Mouse (Mus musculus): Measurements from ENCODE around the gene Sufu. TPM values are rescaled to one million over a fixed set of nuclear protein-coding genes. Genes with fewer than 3 reads are reported as not detected.
A peak's percentile ranks its signal among the peaks of the same experiment; 100 is the strongest.

The Sufu gene
- total RNA-seq, 1 experiment from 2014 or later, result 11.8 TPM

DNA sequence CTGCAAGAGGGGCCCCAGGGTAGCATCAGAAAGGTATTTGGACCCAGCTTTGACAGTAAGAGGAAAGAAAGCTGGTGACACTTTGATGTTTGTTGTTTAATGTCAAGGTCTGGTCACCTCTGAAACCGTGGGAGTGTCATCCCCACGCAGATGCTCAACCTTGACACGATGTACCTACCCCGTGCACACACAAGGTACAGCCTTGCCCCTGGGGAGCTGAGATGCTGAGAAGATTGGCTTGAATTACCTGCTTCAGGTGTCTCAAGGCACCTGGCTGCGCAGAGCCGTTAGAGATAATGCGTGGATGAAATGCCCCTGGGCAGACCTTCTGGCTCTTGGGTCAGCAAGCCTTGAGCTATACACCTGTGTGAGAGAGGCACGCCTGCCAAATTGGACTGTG lies 17.8 kb downstream of the Sufu start:
- no peak for ATAC-seq (replicated peaks in 1 of 2; ENCODE audit: insufficient read depth in 1 of 2, low FRiP score in 2 of 2, low TSS enrichment in 1 of 2, low read depth in 1 of 2, poor library complexity in 2 of 2, severe bottlenecking in 2 of 2)

- no peak for ATAC-seq (replicated peaks in 1 of 2; ENCODE audit: insufficient read depth in 1 of 2, low FRiP score in 2 of 2, low TSS enrichment in 1 of 2, low read depth in 1 of 2, poor library complexity in 2 of 2, severe bottlenecking in 2 of 2)
These were observed 19.6 kb downstream of the Sufu start for GRCm38 (mm10) chr19:46416276-46416675.

- no peak for ATAC-seq (replicated peaks in 1 of 2; ENCODE audit: insufficient read depth in 1 of 2, low FRiP score in 2 of 2, low TSS enrichment in 1 of 2, low read depth in 1 of 2, poor library complexity in 2 of 2, severe bottlenecking in 2 of 2)
These were observed 21.4 kb downstream of the Sufu start for GRCm38 (mm10) chr19:46418051-46418450.

- ATAC-seq (replicated peaks in 1 of 2; ENCODE audit: insufficient read depth in 1 of 2, low FRiP score in 2 of 2, low TSS enrichment in 1 of 2, low read depth in 1 of 2, poor library complexity in 2 of 2, severe bottlenecking in 2 of 2), result no peak
These were observed 23.7 kb downstream of the Sufu start for GRCm38 (mm10) chr19:46420410-46420809.

- no peak; a peak in 1 of 4 replicates for ATAC-seq (replicated peaks in 1 of 2; ENCODE audit: insufficient read depth in 1 of 2, low FRiP score in 2 of 2, low TSS enrichment in 1 of 2, low read depth in 1 of 2, poor library complexity in 2 of 2, severe bottlenecking in 2 of 2)
These were observed 26.0 kb downstream of the Sufu start for GRCm38 (mm10) chr19:46422384-46423338.

DNA sequence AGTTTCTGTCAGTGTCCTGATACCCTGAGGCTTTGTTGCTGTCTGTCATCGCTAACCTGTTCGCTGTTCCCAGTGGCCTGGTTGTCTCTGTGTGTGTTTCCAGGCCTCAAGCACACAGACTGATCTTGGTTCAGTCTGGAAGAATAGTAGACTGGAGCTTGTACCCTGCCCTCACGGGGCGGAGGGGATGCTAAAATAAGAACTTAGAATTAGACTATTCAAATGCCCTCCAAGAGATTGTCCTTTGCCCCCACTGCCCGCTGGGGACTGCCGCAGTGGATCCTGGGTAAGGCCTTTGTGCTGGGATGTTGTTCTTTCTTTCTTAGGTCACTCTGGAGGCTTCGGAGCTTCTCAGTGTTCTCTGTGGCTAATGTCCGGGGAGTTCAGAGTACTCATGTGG lies 28.6 kb downstream of the Sufu start:
- no peak for ATAC-seq (replicated peaks in 1 of 2; ENCODE audit: insufficient read depth in 1 of 2, low FRiP score in 2 of 2, low TSS enrichment in 1 of 2, low read depth in 1 of 2, poor library complexity in 2 of 2, severe bottlenecking in 2 of 2)

- ATAC-seq (replicated peaks in 1 of 2; ENCODE audit: insufficient read depth in 1 of 2, low FRiP score in 2 of 2, low TSS enrichment in 1 of 2, low read depth in 1 of 2, poor library complexity in 2 of 2, severe bottlenecking in 2 of 2), result no peak
These were observed 29.8 kb downstream of the Sufu start for GRCm38 (mm10) chr19:46426488-46426887.

- ATAC-seq (replicated peaks in 1 of 2; ENCODE audit: insufficient read depth in 1 of 2, low FRiP score in 2 of 2, low TSS enrichment in 1 of 2, low read depth in 1 of 2, poor library complexity in 2 of 2, severe bottlenecking in 2 of 2), result no peak
These were observed 32.6 kb downstream of the Sufu start for GRCm38 (mm10) chr19:46429250-46429649.

DNA sequence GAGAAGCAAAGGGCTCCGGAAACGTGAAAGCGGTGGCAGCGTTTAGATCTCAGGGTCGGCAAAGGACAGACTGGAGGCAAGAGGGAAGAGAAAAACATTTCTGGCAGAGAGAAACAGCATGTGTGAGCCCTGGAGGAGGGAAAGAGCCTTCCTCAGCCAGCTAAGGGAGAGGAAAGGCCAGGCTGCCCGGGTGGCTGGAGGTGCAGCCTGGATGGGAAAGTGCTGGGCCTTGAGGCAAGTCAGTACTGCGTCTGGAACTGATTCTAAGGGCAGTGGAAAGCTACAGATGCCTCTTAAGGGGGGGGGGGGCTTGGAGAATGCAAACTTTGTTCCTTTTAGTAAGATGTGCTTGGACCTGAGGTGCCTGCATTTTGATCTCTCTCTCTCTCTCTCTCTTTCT lies 37.0 kb downstream of the Sufu start:
- ATAC-seq (replicated peaks in 1 of 2; ENCODE audit: insufficient read depth in 1 of 2, low FRiP score in 2 of 2, low TSS enrichment in 1 of 2, low read depth in 1 of 2, poor library complexity in 2 of 2, severe bottlenecking in 2 of 2), result no peak

DNA sequence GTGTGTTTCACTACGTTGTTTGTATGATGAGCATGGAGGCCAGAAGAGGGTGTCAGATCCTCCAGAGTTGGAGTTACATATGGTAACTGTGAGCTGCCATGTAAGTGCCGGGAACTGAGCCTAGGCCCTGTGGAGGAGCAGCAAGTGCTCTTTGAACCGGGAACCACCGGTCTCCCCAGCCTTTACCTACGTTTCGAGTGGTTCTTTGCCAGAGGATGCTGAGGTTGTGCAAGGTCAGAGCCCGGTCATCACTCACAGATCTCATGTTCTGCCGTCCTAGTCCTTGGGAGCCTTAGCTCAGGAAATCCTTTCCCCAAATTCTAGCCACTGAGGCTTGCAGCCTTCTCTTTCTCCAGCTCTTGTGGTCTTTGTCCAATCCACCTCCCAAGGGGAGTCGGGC lies 37.5 kb downstream of the Sufu start:
- ATAC-seq (replicated peaks in 1 of 2; ENCODE audit: insufficient read depth in 1 of 2, low FRiP score in 2 of 2, low TSS enrichment in 1 of 2, low read depth in 1 of 2, poor library complexity in 2 of 2, severe bottlenecking in 2 of 2), result no peak

DNA sequence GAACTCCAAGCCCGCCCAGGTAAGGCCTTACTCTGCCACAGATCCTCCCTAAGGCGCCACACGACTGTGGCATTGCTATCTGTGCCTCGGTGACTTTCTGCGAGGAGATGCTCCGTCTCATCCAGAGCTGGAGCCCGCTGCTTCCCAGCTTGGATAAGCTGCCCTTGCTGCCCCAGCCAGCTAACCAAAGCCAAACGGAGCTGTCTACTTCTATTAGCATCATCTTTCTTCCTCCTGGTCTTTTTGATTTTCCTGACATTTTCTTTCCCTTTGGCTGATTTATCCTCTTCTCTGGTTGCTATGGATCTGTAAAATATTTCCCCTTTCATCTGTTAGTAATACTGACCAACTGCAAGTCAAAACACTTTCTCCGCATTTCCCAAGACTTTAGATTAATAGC lies 37.9 kb downstream of the Sufu start:
- ATAC-seq (replicated peaks in 1 of 2; ENCODE audit: insufficient read depth in 1 of 2, low FRiP score in 2 of 2, low TSS enrichment in 1 of 2, low read depth in 1 of 2, poor library complexity in 2 of 2, severe bottlenecking in 2 of 2), result no peak

DNA sequence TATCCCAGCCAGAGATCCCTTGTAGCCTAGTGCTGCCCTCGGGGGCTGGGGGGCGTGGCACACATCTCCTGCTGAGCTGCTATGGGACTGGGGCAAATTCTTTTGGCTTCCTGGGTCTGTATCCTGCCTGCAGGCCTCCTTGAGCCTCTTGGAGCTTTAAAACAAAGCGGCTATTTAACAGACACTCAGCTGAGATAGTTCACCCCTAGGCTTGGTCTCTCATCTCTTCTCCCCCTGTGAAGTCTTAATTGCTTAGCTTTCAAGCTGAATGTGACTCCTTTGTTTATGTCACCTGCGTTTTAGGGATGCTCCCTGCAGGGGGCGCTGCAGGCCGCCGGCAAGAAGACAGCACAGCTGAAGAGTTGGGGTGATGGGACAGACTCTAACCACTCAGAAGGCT lies 38.8 kb downstream of the Sufu start:
- ATAC-seq (replicated peaks in 1 of 2; ENCODE audit: insufficient read depth in 1 of 2, low FRiP score in 2 of 2, low TSS enrichment in 1 of 2, low read depth in 1 of 2, poor library complexity in 2 of 2, severe bottlenecking in 2 of 2), result no peak

DNA sequence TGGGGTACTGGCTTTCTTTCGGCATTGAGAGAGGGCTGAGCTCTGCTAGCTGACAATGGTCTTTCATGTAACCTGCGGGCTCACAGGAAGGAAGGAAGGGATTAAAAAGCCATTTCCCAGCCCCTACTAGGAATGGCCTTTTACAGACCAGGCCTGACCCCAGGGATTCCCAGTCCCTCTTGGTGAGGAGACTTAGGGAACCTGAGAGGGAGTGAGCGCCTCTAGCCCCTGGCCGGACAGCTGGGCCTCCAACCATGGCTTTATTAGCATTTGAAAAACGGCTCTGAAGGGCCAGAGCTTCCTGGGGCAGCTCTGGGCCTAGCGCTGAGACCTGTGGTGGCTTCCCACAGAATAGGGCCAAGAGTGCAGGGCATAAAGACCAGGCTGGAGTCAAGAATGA lies 46.8 kb downstream of the Sufu start:
- no peak for ATAC-seq (replicated peaks in 1 of 2; ENCODE audit: insufficient read depth in 1 of 2, low FRiP score in 2 of 2, low TSS enrichment in 1 of 2, low read depth in 1 of 2, poor library complexity in 2 of 2, severe bottlenecking in 2 of 2)

DNA sequence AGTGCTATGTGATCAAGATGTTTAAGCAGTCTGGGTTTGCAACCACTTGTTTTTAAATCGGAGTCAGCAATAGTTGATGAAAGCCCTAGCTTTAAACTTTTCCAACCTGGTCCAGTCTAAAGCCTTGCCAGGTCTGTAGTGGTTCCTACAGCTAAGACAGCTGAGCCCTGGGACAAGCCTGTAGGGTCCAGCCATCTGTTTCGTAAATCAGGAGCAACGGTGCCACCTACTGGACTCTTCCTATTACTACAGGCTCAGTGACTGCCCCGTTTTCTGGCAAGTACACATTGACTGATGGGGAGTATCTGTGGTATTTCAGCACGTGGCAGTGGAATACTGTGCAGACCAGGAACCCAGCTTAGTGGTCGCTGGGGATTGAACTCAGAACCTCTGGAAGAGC lies 47.5 kb downstream of the Sufu start:
- ATAC-seq (replicated peaks in 1 of 2; ENCODE audit: insufficient read depth in 1 of 2, low FRiP score in 2 of 2, low TSS enrichment in 1 of 2, low read depth in 1 of 2, poor library complexity in 2 of 2, severe bottlenecking in 2 of 2), result peak; percentile 78 to 86; a peak in 3 of 4 replicates

DNA sequence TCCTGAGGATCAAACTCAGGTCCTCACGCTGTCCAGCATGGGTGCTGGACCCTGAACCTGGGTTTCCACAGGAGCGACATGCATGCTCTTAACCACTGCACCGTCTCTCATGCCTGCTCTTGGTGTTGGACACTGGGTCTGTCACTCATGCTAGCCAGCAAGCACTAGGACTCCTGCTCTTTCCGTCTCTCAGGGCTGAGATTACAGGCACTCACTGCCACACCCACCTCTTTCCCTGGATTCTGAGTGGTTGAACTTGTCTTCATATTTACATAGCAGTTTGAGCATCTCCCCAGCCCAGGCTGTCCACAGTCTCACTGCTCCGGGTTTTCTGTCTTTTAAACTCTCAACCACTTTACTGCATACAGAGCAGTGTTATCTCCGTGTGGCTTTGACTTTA lies 48.9 kb downstream of the Sufu start:
- no peak for ATAC-seq (replicated peaks in 1 of 2; ENCODE audit: insufficient read depth in 1 of 2, low FRiP score in 2 of 2, low TSS enrichment in 1 of 2, low read depth in 1 of 2, poor library complexity in 2 of 2, severe bottlenecking in 2 of 2)

GRCm38 (mm10) chr19:46446436-46447020 lies 49.8 kb downstream of the Sufu start:
- no peak for ATAC-seq (replicated peaks in 1 of 2; ENCODE audit: insufficient read depth in 1 of 2, low FRiP score in 2 of 2, low TSS enrichment in 1 of 2, low read depth in 1 of 2, poor library complexity in 2 of 2, severe bottlenecking in 2 of 2)

DNA sequence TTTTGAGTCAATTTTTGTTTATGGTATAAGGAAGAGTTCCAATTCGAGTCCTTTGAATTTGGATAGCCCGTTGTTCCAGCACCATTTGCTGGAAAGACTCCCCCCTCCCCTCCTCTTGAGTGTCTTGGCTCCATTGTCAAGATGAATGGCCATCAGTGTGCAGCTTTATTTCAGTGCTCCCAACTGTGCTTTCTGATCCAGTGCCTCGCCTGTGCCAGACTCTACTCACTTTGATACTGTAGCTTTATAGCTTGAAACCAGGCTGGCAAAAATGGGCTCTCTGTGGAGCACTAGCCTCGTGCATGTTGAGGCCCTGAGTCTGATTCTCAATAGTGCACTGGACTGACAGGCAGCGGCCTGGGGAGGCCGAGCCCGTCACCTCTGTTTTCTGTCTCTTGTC lies 50.4 kb downstream of the Sufu start:
- ATAC-seq (replicated peaks in 1 of 2; ENCODE audit: insufficient read depth in 1 of 2, low FRiP score in 2 of 2, low TSS enrichment in 1 of 2, low read depth in 1 of 2, poor library complexity in 2 of 2, severe bottlenecking in 2 of 2), result no peak

- no peak for ATAC-seq (replicated peaks in 1 of 2; ENCODE audit: insufficient read depth in 1 of 2, low FRiP score in 2 of 2, low TSS enrichment in 1 of 2, low read depth in 1 of 2, poor library complexity in 2 of 2, severe bottlenecking in 2 of 2)
These were observed 51.2 kb downstream of the Sufu start for GRCm38 (mm10) chr19:46447911-46448310.

All from hematopoietic stem cell, adult 5-6 weeks (primary cell).